Comparison of ENCODE assay signal across 9 mouse cellular contexts in genomic region chr16:67776091-67776490, GRCm38 (mm10).
DNase-seq lines count a peak whose midpoint lies in the region; ATAC-seq and TF ChIP-seq lines count a peak whose summit lies in the region.
"Had no signal": no experiment of that assay in that cellular context is flagged by ENCODE, and none has a peak within 500 bp of the region (broad histone marks: within the 10 kb centered on the region; RNA-seq: fewer than 3 reads in every experiment).

No protein-coding gene starts in this region.

- TF ChIP-seq CTCF in kidney, postnatal 0 days (IDR thresholded peaks at IDR 0.05; ENCODE audit: low read depth): peak; percentile 66

- peak; percentile 11 to 46 for DNase-seq in adrenal gland, adult (ENCODE audit: inconsistent age in 2 of 2, low spot score in 1 of 2)
- no peak for DNase-seq in adrenal gland, adult 8-10 months
- DNase-seq in liver: peak; percentile 4
- peak; percentile 1 for DNase-seq in c-Kit-positive CD71-positive TER-119-negative erythroid progenitor cells, embryonic 14.5 days (ENCODE audit: low read depth)
- DNase-seq in kidney, postnatal 0 days (ENCODE audit: low spot score): peak; percentile 39
- peak; percentile 70 for DNase-seq in mesoderm, embryonic 11.5 days (ENCODE audit: low read depth, low spot score)
- no peak for DNase-seq in spleen, adult 18-20 months

- H3K4me2 ChIP-seq in liver, embryonic 12.5 days: no peak overlapping the region
- no peak overlapping the region for H3K4me2 ChIP-seq in kidney, postnatal 0 days (ENCODE audit: low read length)
- H3K4me2 ChIP-seq: limb, embryonic 13.5 days had no signal

- H3K36me3 ChIP-seq in liver, embryonic 12.5 days: no peaks in the 10 kb centered on the region
- no peaks in the 10 kb centered on the region for H3K36me3 ChIP-seq in kidney, postnatal 0 days (ENCODE audit: insufficient read depth, low read length)
- H3K36me3 ChIP-seq: limb, embryonic 13.5 days had no signal

- H3K4me3 ChIP-seq in liver, embryonic 12.5 days: no peak overlapping the region
- H3K4me3 ChIP-seq in kidney, postnatal 0 days (replicated peaks; ENCODE audit: low read depth, low read length): no peak overlapping the region
- H3K4me3 ChIP-seq: limb, embryonic 13.5 days had no signal

- H3K27ac ChIP-seq in liver, embryonic 12.5 days: no peak overlapping the region
- no peak overlapping the region for H3K27ac ChIP-seq in kidney, postnatal 0 days
- H3K27ac ChIP-seq: limb, embryonic 13.5 days had no signal

- H3K9ac ChIP-seq in liver, embryonic 12.5 days: no peak overlapping the region
- no peak overlapping the region for H3K9ac ChIP-seq in kidney, postnatal 0 days (ENCODE audit: low read depth, low read length)
- H3K9ac ChIP-seq: limb, embryonic 13.5 days had no signal

- ATAC-seq in liver, embryonic 12.5 days: no peak
- ATAC-seq in kidney, postnatal 0 days (replicated peaks; ENCODE audit: low FRiP score, low read depth): no peak

- no peaks in the 10 kb centered on the region for H3K4me1 ChIP-seq in liver, embryonic 12.5 days
- no peaks in the 10 kb centered on the region for H3K4me1 ChIP-seq in kidney, postnatal 0 days (replicated peaks; ENCODE audit: insufficient read depth, low read length)
- H3K4me1 ChIP-seq: limb, embryonic 13.5 days had no signal

- H3K27me3 ChIP-seq in liver, embryonic 12.5 days (replicated peaks): no peaks in the 10 kb centered on the region
- H3K27me3 ChIP-seq in kidney, postnatal 0 days (ENCODE audit: insufficient read depth, low read length): no peaks in the 10 kb centered on the region
- H3K27me3 ChIP-seq: limb, embryonic 13.5 days had no signal

- WGBS in liver, embryonic 12.5 days (ENCODE audit: insufficient replicate concordance): 42% methylated on average over 3 of the region's 3 CpGs
- WGBS in kidney, postnatal 0 days: 41% methylated on average over 3 of the region's 3 CpGs

- H3K9me3 ChIP-seq in liver, embryonic 12.5 days (replicated peaks): no peaks in the 10 kb centered on the region
- H3K9me3 ChIP-seq in kidney, postnatal 0 days (replicated peaks; ENCODE audit: low read length): no peaks in the 10 kb centered on the region
- H3K9me3 ChIP-seq: limb, embryonic 13.5 days had no signal

Comparison
In these comparisons a context has a peak if more than half of its experiments do, and no peak if none do; other contexts are left out.
1. DNase-seq: peak in adrenal gland, adult (2 of 2), liver (single experiment), c-Kit-positive CD71-positive TER-119-negative erythroid progenitor cells, embryonic 14.5 days (single experiment), kidney, postnatal 0 days (single experiment) and mesoderm, embryonic 11.5 days (single experiment); none in adrenal gland, adult 8-10 months (single experiment) and spleen, adult 18-20 months (0 of 2).